Mouse (Mus musculus): ENCODE results near the gene Gtf2h3. TPM values are rescaled to one million over a fixed set of nuclear protein-coding genes. Genes with fewer than 3 reads are reported as not detected.
A peak's percentile ranks its signal among the peaks of the same experiment; 100 is the strongest.
"Not testable (repeated sequence)": the region's sequence is repeated elsewhere in the genome, so short reads cannot be mapped to it uniquely, and the experiment has no call there.

Gene Gtf2h3
- polyA plus RNA-seq, 1 experiment: 29.6 TPM

DNA sequence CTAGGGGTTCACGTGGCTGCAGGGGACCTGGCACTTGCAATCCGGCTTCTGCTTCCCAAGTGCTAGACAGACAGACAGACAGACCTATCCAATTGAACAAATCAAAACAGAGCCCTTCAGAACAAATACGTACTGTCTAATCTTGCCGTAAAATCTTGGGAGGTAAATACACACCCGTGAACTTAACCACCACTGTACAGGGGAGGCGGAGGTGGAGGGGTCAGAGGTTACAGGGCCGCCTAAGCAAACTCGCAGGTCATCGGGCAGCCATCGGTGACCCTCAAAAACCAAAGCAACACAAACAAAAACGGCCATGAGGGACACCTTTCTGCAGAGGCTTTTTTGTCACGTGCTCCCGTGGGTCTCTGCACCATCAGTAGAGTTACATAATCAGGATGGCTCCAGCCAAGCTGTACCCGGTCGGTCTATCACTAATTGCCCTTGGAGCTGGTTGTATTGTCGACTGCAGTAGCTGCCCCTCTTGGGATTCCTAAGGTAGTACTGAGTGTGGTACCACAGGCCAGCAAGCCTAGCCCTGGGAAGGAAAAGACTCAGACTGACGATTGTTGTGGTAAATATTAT lies 26.2 kb downstream of the Gtf2h3 start:
- no peaks in the 10 kb centered on the region for H3K4me1 ChIP-seq (ENCODE audit: control insufficient read depth, insufficient read depth, insufficient read length, low read length)
- no peak overlapping the region for H3K27ac ChIP-seq (replicated peaks; ENCODE audit: low read depth, low read length)
- no peak overlapping the region for H3K4me3 ChIP-seq (ENCODE audit: insufficient read depth, low read depth, low read length)

DNA sequence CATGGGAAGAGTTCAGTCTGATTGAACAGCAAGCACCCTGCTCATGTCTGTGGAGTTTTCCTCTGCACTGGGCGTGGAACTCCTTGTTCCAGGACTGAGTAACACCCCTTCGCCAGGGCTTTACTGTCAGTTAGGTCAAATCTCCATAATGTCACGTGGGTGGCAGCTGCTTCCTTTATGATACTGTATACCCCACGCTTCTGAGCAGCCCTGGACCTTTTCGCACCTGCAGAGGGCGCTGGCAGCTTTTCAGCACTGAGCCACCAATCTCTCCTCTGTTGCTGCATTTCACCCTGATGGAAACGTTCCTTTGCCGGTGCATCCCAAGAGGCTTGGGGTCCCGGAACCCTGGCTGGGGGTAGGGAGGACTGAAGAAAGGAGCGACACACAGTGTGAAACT lies 32.0 kb downstream of the Gtf2h3 start:
- no peak overlapping the region for H3K4me3 ChIP-seq (ENCODE audit: insufficient read depth, low read depth, low read length)
- no peak overlapping the region for H3K27ac ChIP-seq (replicated peaks; ENCODE audit: low read depth, low read length)
- no peaks in the 10 kb centered on the region for H3K4me1 ChIP-seq (ENCODE audit: control insufficient read depth, insufficient read depth, insufficient read length, low read length)

DNA sequence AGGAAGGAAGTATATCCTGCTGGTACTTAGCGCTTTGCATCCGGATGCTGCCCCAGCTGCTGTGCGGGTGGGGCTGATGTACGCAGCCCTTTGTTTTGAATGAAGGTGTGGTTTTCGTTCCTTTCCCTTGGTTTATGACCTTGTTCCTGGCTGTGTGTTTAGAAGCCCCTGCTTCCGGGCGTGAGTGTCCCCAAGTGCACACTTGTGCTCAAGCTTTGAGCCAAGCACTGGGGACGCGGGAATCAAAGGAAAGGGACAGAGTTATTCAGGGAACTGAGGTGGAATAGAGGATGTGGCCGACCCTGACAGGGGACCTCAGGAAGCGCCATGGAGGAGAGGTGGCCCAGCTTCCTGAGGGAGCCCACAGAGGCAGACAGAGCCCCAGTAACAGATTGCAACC lies 35.8 kb downstream of the Gtf2h3 start:
- H3K4me1 ChIP-seq (ENCODE audit: control insufficient read depth, insufficient read depth, insufficient read length, low read length): no peaks in the 10 kb centered on the region
- no peak overlapping the region for H3K4me3 ChIP-seq (ENCODE audit: insufficient read depth, low read depth, low read length)
- H3K27ac ChIP-seq (replicated peaks; ENCODE audit: low read depth, low read length): peak overlapping the region; percentile 65

DNA sequence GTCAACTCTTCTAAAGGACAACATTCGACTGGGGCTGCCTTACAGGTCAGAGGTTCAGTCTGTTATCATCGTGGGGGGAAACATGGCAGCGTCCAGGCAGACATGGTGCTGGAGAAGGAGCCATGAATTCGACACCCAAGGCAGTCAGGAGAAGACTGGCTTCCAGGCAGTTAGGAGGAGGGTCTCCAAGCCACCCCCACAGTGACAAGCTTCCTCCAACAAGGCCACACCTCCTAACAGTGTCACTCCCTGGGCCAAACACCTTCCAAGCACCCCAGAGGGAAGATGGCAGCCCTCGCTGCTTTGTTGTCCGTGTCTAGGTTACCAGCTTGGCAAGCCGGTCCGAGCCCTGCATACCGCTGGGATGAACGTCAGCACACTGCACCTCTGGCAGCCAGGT lies 39.8 kb downstream of the Gtf2h3 start:
- H3K27ac ChIP-seq (replicated peaks; ENCODE audit: low read depth, low read length): no peak overlapping the region
- H3K4me1 ChIP-seq (ENCODE audit: control insufficient read depth, insufficient read depth, insufficient read length, low read length): no peaks in the 10 kb centered on the region
- no peak overlapping the region for H3K4me3 ChIP-seq (ENCODE audit: insufficient read depth, low read depth, low read length)

DNA sequence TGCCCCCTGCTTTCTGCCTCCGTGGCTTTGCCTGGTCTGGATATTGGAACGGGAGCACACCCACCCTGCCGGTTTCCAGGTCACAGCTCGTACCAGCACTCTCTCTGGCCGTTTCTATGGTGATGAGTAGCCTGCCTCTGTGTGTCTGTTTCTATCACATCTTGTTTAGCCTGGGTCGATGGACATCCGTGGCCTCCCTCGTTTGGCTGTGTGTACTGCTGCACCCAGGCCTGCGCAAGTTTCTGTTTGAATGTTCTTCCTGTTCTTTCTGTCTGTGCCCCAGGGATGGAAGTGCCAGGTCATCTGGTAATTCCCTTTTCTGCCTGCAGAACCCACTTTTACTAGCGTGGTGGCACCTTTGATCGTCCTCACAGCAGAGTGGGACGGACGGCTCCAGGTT lies 42.4 kb downstream of the Gtf2h3 start:
- Histone ChIP-seq H3K4me1 (ENCODE audit: control insufficient read depth, insufficient read depth, insufficient read length, low read length) (no peaks in the 10 kb centered on the region), H3K27ac (replicated peaks; ENCODE audit: low read depth, low read length) (no peak overlapping the region), H3K4me3 (ENCODE audit: insufficient read depth, low read depth, low read length) (no peak overlapping the region)

DNA sequence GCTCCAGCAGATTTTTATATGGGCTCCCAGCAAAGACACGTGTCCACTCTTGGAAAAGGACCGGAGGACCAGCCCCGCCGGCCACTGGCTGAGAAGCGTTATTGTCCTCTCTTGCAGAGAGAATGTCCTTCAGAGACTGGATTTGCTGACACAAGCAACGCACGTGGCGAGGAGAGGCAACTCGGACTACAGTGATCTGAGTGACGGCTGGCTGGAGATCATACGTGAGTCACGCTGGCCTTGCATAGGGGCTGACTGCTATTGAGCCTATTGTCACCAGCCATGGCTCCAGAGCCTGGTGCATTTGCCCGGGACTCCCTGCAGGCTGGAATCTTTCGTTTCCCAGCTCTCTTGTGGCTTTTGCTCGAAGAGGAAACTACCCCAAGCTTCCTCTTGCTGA lies 44.0 kb downstream of the Gtf2h3 start:
- Histone ChIP-seq H3K4me3 (ENCODE audit: insufficient read depth, low read depth, low read length) (no peak overlapping the region), H3K4me1 (ENCODE audit: control insufficient read depth, insufficient read depth, insufficient read length, low read length) (no peaks in the 10 kb centered on the region)

DNA sequence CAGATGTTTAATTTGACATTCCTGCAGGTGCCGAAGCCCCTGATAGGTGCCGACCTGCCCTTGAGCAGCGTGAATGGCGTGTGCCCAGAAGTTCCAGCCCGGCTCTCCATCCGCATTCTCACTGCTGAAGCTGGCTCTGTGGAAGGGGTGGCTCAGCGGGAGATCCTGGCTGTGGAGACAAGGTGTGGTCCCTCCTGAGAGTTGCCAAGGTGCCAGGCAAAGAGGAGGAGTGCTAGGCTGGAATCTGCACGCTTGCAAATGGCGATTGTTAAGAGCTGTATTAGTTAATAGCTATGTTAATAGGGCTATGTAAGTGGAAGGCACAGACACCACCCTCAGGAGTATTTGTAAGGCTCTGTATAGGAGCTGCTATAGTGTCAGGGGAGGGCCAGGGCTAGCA lies 45.4 kb downstream of the Gtf2h3 start:
- Histone ChIP-seq H3K4me1 (ENCODE audit: control insufficient read depth, insufficient read depth, insufficient read length, low read length) (peaks cover 4% of the 10 kb centered on the region; the same call in 1 of the 2 replicates), H3K27ac (replicated peaks; ENCODE audit: low read depth, low read length) (no peak overlapping the region), H3K4me3 (ENCODE audit: insufficient read depth, low read depth, low read length) (no peak overlapping the region)

More for the DNA sequence above, 44.0 kb downstream of the Gtf2h3 start:
- H3K27ac ChIP-seq (replicated peaks; ENCODE audit: low read depth, low read length): no peak overlapping the region

DNA sequence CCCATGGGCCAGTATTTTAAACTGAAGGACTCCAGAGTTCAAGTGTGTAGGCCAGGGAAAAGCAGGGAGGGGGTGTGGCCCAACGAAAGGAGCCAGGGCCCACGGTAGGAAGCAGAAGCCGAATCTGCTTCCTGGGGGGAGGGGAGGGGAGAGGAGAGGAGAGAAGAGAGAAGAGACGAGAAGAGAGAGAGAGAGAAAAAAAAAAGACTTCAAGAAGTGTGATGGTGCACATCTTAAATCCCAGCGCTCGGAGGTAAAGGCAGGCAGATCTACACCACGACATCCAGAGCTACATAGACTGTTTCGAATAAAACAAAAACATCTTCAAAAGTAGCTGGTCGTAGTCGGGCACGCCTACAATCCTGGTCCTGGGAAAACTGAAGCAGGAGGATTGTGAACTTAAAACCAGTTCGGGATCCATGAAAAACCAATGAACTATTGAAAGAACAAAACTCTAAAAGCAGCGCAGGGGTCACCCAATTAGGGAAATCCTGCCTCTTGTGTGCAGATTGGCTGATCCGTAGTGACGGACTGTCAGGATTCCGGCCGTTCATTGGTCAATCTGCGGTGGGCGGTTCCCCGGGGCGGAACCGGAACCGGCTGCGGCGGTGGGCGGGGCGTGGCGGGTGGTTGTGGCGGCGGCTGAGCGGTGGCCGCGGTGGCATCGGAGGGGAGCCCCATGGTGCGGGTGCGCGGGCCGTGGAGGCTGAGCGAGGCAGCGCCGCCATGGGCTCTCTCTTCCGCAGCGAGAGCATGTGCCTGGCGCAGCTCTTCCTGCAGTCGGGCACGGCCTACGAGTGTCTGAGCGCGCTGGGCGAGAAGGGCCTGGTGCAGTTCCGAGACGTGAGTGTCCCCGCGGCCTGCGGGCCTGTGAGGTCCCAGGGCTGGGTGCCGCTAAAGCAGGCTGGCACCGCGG lies 49.8 kb downstream of the Gtf2h3 start, which contains the start of gene Atp6v0a2:
TSS of gene Atp6v0a2 (plus strand) at position 129 of the 916 bp plus-strand sequence.
- Histone ChIP-seq H3K4me1 (ENCODE audit: control insufficient read depth, insufficient read depth, insufficient read length, low read length) (peaks cover 12% of the 10 kb centered on the region), H3K4me3 (ENCODE audit: insufficient read depth, low read depth, low read length) (peak within 1 kb of the TSS; percentile 89), H3K27ac (replicated peaks; ENCODE audit: low read depth, low read length) (peak within 1 kb of the TSS; percentile 99)

DNA sequence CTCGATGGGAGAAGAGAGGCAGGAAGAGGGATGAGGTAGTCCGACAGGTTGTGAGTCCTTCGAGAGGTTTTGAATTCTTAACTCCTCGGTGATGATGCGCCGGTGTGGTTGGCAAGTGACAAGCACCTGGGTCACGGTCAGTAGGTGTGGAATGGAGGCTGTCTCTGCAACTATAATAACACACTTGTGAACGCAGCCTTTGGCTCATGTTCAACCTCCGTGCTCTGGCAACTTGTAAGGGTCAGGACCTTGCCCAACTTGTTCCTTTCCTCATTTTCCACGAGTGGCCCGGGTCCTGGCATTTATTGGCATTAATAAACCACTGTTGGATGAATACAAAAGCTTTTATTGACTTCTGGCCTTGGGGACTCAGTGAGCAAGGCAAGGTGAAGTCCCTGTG lies 50.7 kb downstream of the Gtf2h3 start:
- Histone ChIP-seq H3K4me1 (ENCODE audit: control insufficient read depth, insufficient read depth, insufficient read length, low read length) (peaks cover 12% of the 10 kb centered on the region), H3K27ac (replicated peaks; ENCODE audit: low read depth, low read length) (no peak overlapping the region), H3K4me3 (ENCODE audit: insufficient read depth, low read depth, low read length) (peak overlapping the region; percentile 89)

DNA sequence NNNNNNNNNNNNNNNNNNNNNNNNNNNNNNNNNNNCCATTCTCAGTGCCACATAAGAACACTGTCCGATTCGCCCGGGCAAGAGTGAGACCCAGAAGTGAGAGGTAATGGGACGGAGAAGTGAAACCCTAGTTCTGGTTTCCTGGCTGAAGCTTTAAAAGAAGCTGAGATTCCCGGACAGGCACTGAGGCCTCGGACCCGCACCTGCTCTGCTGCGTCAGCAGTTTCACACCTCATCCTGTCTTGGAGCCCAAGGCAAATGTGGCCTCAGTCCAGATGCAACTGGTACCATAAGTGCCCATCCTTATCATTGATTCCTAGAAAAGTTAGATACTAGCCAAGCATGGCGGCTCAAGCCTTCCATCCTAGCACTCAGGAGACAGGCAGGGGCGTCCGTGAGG lies 52.7 kb downstream of the Gtf2h3 start:
- Histone ChIP-seq H3K4me3 (ENCODE audit: insufficient read depth, low read depth, low read length) (no peak overlapping the region), H3K4me1 (ENCODE audit: control insufficient read depth, insufficient read depth, insufficient read length, low read length) (peaks cover 12% of the 10 kb centered on the region), H3K27ac (replicated peaks; ENCODE audit: low read depth, low read length) (no peak overlapping the region)

DNA sequence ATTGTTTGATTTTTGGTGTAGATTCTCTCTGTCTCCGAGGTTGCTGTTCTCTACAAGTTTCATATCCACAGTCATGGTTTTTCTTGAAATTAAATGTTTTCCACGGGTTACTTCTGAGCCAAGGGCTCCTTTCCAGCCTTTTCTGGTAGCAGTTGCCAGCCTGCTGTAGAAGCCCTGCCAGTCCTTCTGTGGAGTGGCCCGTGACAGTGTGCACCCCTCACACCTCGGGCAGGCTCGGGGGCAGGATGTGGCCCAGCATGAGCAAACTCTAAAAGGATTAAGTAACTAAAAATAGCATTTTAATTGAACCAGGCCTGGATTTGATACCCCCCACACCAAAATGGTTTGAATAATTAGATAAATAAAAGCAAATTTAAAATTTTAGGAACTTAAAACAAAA lies 53.5 kb downstream of the Gtf2h3 start:
- peaks cover 12% of the 10 kb centered on the region for H3K4me1 ChIP-seq (ENCODE audit: control insufficient read depth, insufficient read depth, insufficient read length, low read length)
- no peak overlapping the region for H3K27ac ChIP-seq (replicated peaks; ENCODE audit: low read depth, low read length)
- no peak overlapping the region for H3K4me3 ChIP-seq (ENCODE audit: insufficient read depth, low read depth, low read length)

DNA sequence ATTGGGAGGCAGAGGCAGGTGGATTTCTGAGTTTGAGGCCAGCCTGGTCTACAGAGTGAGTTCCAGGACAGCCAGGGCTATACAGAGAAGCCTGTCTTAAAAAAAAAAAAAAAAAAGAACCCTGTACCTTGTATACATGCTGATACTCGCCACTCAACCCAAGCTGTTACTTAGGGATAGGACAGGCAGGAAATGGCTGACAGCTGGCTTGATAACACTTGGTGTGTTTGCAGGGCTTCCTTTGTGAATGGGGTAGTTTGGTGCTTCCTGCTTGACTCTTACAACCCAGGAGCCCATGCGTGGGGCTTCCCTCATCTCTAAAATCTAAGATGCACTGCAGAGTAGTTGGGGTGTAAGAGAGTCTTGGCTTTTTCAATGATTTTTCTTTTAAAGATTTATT lies 54.5 kb downstream of the Gtf2h3 start:
- Histone ChIP-seq H3K4me1 (ENCODE audit: control insufficient read depth, insufficient read depth, insufficient read length, low read length) (peaks cover 8% of the 10 kb centered on the region; the same call in 1 of the 2 replicates), H3K4me3 (ENCODE audit: insufficient read depth, low read depth, low read length) (no peak overlapping the region), H3K27ac (replicated peaks; ENCODE audit: low read depth, low read length) (no peak overlapping the region)

DNA sequence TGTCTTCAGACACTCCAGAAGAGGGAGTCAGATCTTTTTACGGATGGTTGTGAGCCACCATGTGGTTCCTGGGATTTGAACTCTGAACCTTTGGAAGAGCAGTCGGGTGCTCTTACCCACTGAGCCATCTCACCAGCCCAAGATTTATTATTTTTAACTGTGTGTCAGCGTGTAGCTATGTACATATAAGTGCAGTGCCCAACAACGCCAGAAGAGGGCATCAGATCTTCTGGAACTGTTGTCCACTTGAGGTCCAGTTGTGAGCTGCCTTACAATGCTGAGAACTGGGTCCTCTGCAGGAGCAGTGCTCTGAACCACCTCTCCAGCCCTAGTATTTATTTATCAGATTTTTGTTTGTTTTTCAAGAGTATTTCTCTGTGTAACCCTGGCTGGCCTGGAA lies 56.1 kb downstream of the Gtf2h3 start:
- H3K4me3 ChIP-seq (ENCODE audit: insufficient read depth, low read depth, low read length); H3K4me1 ChIP-seq (ENCODE audit: control insufficient read depth, insufficient read depth, insufficient read length, low read length); H3K27ac ChIP-seq (replicated peaks; ENCODE audit: low read depth, low read length): not testable (repeated sequence)

DNA sequence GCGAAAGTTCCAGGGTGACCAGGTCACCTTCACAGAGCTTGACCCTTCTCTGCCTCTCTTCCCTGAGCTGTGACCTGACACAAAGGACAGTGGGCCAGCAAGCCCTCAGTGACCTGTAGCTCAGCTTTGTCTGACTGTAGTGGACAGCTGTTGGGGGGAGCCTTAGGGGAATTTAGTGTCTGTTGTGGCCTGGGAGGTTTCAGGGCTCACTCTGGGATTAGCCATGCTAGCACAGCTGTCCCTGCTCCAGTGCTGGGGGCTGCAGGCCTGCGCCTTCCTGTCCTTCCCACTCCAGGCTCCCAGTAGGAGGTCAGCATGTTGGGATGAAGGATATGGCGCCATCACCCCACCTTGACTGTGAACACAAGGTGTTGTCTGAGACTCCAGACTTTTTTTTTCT lies 57.2 kb downstream of the Gtf2h3 start:
- Histone ChIP-seq H3K4me1 (ENCODE audit: control insufficient read depth, insufficient read depth, insufficient read length, low read length) (no peaks in the 10 kb centered on the region), H3K4me3 (ENCODE audit: insufficient read depth, low read depth, low read length) (no peak overlapping the region), H3K27ac (replicated peaks; ENCODE audit: low read depth, low read length) (no peak overlapping the region)

DNA sequence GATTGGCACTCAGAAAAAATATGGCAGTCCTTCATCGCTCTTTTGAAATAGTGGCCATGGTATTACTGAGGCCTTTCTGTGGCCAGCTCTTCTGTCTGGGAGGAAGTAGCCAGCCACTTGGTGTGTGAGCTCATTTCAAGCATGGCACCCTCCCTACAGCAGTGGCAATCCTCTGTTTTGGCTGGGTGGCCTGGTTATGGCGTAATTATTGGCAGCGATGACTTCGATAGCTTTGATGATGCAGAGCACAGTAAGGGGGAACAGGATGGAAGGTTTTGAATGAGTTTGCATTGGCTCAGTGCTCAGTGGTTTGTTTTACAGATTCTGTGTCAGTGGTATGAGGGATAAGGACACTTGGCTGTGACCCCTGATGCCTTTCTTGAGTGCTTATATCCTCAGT lies 57.8 kb downstream of the Gtf2h3 start:
- Histone ChIP-seq H3K4me3 (ENCODE audit: insufficient read depth, low read depth, low read length) (no peak overlapping the region), H3K27ac (replicated peaks; ENCODE audit: low read depth, low read length) (no peak overlapping the region), H3K4me1 (ENCODE audit: control insufficient read depth, insufficient read depth, insufficient read length, low read length) (no peaks in the 10 kb centered on the region)

DNA sequence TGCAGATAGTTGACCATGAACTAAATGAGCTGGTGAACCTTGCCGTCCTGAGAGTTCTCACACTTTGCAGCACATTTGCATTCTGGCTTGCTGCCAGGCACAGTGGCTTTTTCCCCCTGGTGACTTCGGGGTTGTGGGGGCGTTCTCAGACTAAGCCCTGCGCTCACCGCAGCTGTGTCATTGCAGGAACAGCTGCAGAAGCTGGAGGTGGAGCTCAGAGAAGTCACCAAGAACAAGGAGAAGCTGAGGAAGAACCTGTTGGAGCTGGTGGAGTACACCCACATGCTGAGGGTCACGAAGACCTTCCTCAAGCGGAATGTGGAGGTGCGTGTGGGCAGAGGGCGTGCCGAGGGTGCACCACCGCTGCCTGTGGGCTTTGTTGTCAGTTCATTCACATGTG lies 58.4 kb downstream of the Gtf2h3 start:
- no peak overlapping the region for H3K27ac ChIP-seq (replicated peaks; ENCODE audit: low read depth, low read length)

More for the DNA sequence above, 58.4 kb downstream of the Gtf2h3 start:
- Histone ChIP-seq H3K4me1 (ENCODE audit: control insufficient read depth, insufficient read depth, insufficient read length, low read length) (no peaks in the 10 kb centered on the region), H3K4me3 (ENCODE audit: insufficient read depth, low read depth, low read length) (no peak overlapping the region)
